Mouse (Mus musculus) cerebral cortex, adult 2 months (tissue): ENCODE data around the gene Wdr20.

ENCODE experiments used
- WGBS: fragments of 180-500 bp; shearing (Covaris S2); methylation state at CpG from one replicate; pipeline ENCODE4 v1.1.7; 2018; 5-methylcytosine and 5-hydroxymethylcytosine counted together

Gene Wdr20

DNA sequence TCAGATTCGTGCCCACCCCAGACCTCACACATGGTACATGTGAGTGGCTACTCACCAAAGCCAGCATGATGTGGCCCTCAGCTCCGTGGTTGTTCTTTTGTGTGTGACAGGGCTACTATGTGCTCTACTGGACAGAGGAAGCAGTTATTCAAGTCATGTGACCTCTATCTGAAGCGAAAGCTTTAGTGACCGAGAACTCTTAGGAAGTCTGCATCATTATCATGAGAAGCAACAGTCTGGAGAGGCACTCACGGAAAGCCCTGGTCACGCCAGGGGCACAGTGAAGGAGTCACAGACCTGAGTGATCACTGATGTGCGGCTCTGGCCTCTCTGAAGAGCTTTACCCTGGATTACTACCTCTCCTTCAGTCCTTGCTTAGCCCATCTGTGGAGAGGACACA lies 84.6 kb downstream of the Wdr20 start:
- 81% methylated on average over 7 of the region's 7 CpGs for whole genome bisulfite sequencing

DNA sequence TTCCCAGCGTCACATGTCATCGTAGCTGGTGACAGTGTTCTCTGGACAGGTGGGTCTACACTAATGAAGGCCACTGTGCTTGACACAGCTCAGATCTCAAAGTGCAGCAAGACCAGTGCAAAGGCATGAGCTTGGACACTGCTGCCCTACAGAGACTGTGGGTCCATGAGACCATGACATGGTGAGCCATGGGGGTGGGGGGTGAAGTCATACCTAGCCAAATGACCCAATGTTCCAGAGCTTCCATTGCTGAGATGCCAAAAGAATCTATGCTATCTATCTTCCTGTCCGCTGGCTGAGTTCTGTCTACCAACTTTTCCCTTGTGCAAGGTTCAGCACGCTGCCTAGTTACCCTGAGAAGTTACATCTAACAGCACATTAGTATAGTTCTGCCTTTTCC lies 91.2 kb downstream of the Wdr20 start:
- 98% methylated on average over 4 of the region's 4 CpGs for WGBS

DNA sequence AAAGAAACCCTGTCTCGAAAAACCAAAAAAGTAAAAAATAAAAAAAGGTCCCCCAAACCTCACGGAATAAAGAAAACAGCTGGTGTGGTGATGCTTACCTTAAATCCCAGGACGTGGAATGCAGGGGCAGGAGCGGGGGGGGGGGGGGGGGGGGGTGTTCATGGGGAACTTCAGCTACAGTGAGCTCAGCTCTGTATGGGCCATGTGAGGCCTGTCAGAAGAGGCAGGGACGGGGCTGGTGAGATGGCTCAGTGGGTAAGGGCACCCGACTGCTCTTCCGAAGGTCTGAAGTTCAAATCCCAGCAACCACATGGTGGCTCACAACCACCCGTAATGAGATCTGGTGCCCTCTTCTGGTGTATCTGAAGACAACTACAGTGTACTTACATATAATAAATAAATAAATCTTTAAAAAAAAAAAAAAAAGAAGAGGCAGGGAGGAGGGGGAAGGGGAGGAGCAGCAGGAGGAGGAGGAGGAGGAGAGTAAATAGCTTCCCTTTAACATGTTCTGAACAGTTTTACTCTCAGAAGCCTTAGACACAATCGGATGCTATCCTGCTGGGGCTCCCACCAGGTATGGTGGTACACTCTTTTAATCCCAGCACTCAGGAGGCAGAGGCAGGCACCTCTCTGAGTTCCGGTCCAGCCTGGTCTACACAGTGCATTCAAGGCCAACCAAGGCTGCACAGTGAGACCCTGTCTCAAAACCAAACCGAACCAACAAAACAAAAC lies 92.7 kb downstream of the Wdr20 start:
- WGBS = 91% methylated on average over 10 of the region's 11 CpGs

DNA sequence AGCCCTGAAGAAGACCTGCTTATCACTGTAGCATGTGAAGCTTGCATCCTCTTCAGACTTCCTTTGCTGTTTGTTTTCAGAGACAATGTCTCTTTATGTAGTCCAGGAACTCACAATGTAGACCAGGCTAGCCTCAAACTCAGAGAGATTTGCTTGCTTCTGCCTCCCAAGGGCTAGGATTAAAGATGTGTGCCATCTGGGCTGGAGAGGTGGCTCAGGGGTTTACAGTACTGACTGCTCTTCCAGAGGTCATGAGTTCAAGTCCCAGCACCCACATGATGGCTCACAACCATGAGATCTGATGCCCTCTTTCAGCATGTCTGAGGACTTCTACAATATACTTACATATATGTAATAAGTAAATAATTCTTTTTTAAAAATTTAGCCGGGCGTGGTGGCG lies 97.4 kb downstream of the Wdr20 start:
- 100% methylated on average over 3 of the region's 3 CpGs for WGBS

DNA sequence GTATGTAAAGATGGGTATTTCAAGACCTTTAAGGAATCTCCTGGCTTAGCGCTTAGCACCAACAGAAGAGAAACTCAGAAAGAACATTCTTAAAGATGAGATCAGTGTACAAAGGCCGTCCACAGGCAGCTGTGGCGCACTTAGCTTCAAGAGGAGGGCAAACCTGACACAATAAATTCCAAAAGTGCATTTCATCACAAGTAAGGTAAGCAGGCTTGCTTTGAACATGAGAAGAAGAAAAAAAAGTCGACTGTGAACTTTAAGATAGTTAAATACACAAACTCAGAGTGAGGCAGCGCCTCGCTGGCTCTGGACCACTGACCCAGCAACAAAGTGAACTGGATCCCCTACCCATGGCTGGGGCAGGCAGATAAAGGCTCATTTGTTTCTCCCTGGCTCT lies 99.0 kb downstream of the Wdr20 start:
- WGBS = 60% methylated on average over 6 of the region's 6 CpGs

DNA sequence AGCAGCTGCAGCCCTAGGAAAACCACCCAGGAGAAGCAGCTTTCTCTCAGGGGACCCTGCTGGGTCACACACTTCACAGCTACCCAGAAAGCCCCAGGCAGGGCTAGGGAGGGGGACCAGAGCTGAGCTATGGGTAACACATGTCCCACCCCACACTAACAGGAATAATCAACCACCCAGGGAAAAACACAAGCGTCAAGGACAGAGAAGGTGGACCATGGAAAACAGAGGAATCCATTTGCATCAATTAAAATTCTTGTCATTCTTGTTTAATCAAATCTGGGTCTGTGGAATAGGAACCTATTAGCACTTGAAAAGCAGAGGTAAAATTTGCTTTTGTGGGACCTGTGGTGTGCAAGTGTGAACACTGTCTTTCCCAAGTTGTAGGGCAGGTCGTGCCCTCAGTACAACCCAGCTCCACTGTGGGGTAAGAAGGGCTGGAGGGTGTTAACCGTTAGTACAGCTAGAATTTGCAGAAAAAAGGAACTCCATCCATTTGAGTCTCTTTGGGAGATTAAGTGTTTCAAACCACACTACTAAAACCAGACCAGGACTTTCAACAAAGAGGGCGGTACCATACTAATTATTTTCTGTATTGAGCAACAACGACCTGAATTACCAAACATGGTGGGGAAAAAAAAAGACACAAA lies 99.6 kb downstream of the Wdr20 start:
- WGBS = 45% methylated on average over 5 of the region's 5 CpGs

DNA sequence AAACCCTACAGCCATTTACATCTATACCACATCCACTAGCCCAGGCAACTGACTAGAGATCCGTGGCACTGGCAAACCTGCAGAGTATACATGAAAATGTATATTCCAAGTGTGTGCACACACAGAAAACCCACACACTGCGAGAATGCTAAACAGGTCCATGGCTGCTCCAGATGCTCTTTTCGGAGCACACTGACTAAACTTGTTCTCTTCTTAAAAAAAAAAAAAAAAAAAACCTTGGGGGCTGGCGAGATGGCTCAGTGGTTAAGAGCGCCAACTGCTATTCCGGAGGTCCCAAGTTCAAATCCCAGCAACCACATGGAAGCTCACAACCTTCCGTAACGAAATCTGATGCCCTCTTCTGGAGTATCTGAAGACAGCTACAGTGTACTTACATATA lies 100.1 kb downstream of the Wdr20 start:
- 63% methylated on average over 8 of the region's 8 CpGs for WGBS

DNA sequence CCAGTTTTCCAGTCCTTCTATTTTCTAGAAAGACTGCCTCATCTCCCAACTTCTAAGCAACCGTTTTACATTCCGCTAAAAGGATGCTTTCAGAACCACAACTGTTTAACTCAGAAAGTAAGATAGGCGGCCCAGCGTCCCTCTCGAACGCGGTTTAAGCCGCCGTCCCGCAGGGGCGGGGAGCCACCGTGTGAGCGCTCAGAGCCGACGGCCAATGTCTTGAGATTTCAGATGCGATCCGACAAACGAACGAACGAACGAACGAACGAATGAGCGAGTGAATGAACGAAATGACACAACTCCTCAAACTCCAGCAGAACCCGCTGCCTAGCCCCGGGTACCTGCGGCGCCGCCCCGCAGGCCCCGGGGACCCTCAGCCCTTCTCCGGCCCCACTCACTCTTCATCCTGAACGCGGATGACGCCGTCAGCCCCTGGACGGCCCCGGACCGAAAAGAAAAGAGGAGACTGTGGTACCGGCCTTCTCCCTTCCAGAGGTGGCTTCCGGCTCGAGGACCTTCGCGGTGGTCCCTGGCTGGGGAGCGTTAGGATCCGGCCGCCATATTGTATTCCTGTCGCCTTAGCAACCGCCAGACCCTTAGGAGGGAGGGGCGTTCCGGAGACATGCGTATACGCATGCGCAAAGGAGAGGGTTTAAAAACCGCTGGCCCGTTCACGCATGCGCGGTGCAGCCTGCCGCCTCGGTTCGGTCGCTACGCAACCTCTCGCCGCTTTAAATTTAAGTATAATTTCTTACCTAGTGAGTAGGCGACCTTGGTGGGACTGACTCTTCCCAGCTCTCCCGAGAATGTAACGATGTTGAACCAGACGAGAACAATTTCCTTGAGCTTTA lies 102.8 kb downstream of the Wdr20 start, which contains the start of gene Mok:
Mok (minus strand) TSS at position 592 of the 851 bp plus-strand sequence.
- under 1% methylated on average over 71 of the region's 71 CpGs for WGBS

DNA sequence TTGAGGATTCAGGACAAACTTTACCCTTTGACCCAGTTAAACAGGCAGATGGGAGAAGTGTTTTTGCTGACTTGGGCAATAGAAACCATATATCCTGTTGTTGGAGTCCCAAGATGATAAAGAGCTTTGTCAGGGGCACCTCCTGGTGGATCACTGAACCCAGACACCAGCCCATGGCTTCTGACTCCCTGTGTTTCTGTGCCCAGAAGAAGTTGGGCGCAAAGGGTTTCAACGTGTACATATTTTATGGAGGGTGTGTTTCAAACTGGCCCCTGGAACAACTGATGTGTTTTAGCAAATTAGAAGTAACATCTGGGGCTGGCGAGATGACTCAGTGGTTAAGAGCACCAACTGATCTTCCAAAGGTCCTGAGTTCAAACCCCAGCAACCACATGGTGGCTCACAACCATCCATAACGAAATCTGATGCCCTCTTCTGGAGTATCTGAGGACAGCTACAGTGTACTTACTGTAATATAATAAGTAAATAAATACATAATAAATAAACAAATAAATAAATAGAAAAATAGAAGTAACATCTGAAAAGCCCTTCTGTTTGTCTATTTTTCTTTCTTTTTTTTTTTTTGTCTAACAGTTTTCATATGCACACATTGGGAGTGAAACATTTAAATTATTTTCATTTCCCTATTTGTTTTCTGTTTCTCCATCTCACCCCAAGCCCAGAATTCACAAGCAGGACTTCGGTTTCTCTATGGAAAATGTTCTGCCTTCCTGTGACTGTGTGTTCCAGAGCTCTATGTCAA lies 104.2 kb downstream of the Wdr20 start:
- 71% methylated on average over 5 of the region's 5 CpGs for WGBS

DNA sequence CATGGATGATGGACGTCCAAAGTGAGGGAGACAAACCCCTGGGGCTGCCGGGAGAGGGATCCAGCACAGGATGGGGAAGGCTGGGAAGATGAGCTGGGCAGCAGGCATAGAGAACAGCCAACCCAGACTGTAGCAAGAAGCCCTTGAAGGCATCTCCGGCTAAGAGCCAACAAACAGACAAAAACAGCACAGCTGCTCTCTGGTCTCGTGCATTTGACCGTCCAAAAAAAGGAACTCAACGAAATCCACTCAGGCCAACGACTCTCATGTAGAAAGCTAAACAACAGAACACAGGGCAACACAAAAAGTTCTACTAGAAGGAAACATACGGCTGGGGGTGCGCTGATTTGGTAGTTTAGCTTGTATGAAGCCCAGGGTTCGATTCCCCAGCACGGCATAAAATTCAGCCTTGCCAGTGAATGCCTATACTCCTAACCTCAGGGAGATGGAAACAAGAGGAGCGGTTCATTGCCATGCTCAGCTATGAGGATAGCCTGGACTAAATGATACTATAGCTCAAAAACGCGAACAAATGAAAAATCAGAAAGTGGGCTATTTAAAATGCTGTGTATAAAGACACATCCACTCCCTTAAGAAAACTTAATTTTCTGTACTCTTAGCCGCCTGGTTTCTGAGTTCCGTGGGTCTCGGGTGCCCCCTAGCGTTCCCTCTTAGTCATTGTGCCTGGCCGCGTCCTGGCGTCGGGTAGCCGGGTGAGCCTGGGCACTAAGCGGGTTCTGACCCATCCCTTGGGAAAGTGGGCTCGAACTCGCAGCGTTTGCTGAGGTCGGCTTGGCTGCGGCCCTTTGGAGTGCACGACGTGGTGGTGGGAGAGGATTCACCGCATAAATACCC lies 105.7 kb downstream of the Wdr20 start:
- 19% methylated on average over 32 of the region's 32 CpGs for WGBS

DNA sequence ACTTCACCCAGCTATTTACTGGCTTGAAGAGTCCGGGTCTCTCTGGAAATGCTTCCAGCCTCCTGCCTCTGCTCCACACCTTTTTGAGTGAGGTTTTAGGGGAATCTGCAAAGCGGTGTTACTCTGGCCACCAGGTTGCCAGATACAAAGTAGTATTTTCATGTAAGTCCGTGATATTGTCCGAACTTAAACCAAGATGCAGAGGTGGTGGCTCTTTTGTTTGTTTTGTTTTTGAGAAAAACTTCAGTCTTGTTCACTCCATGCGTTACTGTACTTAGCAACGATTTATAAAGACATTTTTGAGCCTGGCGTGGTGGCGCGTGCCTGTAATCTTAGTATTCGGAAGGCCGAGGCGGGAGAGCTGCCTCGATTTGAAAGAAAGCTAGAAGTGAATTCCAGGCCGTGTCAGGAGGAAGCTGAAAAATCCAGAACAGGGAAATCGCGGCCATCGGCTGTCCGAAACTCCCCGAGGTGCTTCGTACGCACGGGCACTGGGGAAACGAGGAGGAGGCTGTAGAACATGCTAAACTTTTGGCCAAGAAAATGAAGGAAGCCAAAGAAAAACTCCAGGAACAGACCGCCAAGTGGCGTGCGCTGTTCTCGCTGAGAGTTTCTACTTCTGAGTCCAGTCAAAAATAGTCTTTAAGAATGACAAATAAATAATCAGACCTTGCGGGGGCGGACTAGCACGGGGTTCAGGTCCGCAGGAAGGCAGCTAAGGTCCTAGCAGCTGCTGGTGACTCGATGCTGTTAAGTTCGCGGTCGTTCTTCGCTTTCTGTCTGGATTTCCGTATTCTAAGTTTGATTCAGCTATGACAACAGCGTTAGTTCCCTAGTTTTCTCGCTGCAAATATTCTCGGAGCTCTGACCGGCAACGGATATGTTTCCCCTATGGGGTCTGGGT lies 106.7 kb downstream of the Wdr20 start:
- WGBS = 3% methylated on average over 42 of the region's 42 CpGs

DNA sequence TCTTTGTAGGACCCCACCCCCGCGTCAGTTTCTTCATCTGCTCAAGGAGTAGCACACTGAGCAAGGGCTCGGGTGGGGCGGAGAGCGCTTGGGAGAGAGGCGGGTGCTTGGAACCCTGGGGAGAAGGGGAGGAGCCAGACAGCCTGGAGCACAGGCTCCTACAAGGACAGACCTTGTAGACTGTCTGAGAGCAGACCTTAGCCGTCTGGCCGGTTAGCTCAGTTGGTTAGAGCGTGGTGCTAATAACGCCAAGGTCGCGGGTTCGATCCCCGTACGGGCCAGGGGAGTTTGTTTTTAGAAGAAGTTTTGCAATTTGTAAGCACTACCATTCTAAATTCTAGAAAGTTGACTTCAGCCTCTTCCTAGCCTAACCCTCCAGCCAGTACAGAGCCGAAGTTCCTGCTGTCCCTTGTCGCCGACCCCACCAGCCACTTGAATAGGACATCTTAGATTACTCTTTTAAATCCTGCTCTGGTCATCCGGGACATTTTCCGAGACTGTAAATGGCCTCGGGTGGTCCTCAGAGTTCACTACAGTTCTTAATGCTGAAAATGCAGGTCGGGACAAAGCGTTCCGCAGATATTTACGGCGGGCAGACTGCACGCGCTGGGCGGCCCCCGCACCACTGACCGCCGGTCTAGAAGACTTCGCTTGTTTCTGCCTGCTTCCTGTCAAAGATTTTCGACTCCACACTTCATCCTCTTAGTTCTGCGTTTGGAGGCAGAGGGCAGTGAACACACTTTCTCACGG lies 107.6 kb downstream of the Wdr20 start:
- 1% methylated on average over 36 of the region's 36 CpGs for WGBS

DNA sequence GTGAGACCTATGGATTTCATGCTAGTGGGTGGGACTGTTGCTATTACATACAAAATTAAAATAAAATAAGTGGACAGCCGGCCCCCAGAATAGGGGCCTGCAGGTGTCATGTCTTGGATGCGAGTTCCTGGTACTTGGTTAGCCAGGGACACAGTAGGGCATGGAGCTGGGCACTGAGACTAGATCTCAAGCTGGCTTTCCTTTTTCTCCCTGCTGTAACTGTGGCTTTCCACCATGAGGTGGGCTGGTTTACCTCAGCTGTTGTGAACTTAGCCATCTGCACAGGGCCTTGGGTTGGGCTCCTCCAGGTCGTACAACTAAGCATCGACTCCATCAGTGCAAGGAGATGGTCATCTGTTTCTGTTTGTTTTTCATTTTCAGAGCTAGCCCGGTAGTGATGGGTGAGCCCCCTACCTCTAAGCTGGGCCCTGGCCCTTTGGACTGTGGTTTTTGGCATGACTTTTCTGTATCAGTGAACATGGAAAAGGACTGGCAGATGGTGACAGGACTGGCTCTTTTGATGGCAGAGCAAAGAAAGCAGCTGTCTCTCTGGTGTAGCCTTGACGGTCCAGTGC lies 108.5 kb downstream of the Wdr20 start:
- 74% methylated on average over 6 of the region's 6 CpGs for WGBS

DNA sequence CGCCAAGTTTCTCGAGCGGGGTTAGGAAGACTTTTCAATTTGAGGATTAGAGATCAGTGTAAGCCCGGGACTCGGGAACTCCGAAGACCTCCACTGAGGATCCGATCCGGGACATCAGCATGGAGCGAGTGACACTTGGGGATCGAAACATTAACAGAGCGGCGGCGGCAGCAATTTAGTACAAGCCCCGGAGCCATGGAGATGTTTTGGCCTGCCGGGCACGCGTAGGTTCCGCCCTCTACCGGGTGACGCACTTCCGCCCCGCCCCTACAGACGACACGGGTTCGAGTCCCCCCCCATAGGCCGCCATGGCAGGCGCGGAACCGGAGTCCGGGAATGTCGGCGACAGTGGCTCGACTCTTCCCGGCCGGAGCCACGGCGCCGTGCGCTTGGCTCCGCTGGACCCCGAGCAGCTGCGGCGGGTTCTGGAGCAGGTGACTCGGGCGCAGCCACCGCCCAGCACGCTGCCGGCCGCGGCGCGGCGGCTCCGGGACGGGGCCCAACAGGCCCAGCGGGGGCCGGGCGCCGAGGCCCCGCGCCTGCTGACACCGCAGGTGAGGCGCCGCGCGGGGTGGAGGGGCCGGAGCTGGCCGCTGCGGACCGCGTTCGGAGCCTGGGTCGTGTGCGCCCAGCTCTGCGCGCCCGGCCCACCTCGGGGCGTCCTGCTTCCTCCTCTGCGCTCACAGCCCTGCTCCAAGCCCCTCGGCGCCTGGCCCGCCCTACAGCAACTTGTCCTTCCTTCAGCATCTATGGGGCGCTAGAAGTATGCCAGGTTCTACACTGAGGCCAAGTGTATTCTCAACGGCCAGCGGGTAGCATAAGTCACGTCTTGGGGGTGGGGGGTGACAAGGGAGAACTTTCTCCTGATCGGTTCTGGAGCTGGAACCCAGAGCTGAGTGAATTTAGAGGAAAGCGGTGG lies 112.5 kb downstream of the Wdr20 start, which contains the start of gene Zfp839:
Zfp839 (plus strand) TSS at position 244 of the 919 bp plus-strand sequence.
- WGBS = under 1% methylated on average over 85 of the region's 89 CpGs

DNA sequence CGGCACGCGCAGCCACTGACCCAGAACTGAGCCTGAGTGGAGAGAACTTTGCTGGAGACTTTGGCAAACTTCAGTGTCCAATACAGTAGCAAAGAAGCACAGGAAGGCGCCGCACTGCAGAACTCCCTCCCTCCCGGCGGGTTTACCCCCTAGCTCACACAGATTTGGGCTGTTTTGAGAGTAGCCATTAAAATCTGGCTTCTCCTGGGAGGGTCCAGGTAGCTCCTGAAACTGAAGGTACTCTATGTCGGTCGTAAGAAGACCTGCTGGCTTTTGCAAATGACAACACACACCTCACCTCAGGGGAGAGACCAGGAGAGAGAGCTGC lies 113.1 kb downstream of the Wdr20 start:
- WGBS = 14% methylated on average over 9 of the region's 9 CpGs

DNA sequence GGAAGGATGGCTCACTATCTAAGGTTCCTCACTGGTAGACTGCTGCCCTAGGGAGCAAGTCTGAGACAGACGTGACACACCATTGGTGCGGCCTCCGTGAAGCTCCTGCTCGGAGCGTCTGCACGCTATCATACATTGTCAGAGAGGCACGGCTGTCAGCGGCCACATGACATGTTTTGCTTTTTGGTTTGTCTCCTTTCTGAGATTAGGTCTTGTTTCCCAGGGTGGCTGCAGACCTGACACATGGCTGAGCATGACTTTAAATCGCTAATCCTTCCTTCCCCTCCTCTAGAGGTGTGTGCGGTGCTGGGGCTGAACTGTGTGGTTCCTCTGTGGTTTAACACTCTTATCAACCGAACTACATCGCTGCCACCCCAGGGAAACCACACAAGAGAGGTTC lies 113.7 kb downstream of the Wdr20 start:
- WGBS = 77% methylated on average over 12 of the region's 12 CpGs

DNA sequence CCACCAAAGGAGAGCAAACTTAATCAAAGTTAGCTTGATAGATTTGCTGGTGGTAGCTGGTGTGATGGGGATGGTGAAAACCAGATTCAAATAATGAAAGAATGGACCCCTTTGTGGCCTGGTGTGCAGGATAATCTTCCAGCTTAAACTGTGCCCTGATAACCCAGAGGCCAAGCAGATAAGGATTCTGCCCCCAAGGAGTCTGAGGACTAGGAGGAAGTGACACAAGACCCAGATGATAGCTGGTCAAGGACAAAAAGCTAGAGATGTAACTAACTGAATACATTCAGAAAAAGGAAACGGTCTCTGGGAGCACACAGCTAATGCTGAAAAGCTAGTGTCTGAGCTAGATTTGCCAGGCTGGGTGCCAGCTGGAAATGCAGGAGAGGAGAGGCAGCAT lies 114.2 kb downstream of the Wdr20 start:
- 75% methylated on average over 1 of the region's 1 CpGs for WGBS
